Mouse (Mus musculus) Patski (cell line): ENCODE results near the gene Olfr655. TPM values are rescaled to one million over a fixed set of nuclear protein-coding genes. Genes with fewer than 3 reads are reported as not detected.

Experiments used
- ATAC-seq: fragments of 100-300 bp; one replicate; pipeline ENCODE4 v1.8.0; 2021
- CTCF ChIA-PET: fragments of 350-600 bp; sonication (Branson Sonifier 250); formaldehyde crosslinking; loops from one replicate; lab custom pipeline; 2022; ENCODE audit warnings: inconsistent platforms; lab: Charles Lee
- POLR2A ChIA-PET: fragments of 350-600 bp; sonication (Branson Sonifier 250); formaldehyde crosslinking; loops from one replicate; lab custom pipeline; 2022; ENCODE audit warnings: antibody characterized with exemption, inconsistent platforms; lab: Charles Lee
- DNase-seq: peaks from one replicate; pipeline ENCODE4 v3.0.0-alpha.2; 2011; ENCODE audit warnings: low read depth, low spot score
- H3K27me3 ChIP-seq: fragments of 371-371 bp; one replicate; pipeline ENCODE4 v1.5.1; 2021
- CTCF ChIP-seq: fragments of 100-300 bp; IDR thresholded peaks from one replicate; pipeline ENCODE4 v1.5.1; 2021
- in situ Hi-C: fragments of 300-500 bp; cut with MboI; formaldehyde crosslinking; loops from 3 replicates; pipeline ENCODE4 v1.11.1; 2018; ENCODE audit warnings: low pct_unique_long_range_greater_than_20kb, mixed read lengths
- polyA plus RNA-seq: library from polyadenylated mRNA; unstranded; gene quantifications from one replicate; pipeline ENCODE4 v1.2.3, GENCODE M21; 2021

The Olfr655 gene
- polyA plus RNA-seq, 1 experiment from 2014 or later = 0.19 TPM

- ATAC-seq (no peak), DNase-seq (no peak)
- TF ChIP-seq CTCF = no peak
- ChIA-PET POLR2A (no interaction called here), CTCF (no interaction called here)
- in situ Hi-C loops = no loop called here
- no peaks in the 10 kb centered on the region for H3K27me3 ChIP-seq
These were observed 41.0 kb downstream of the Olfr655 start, which contains the start of gene Olfr652 for GRCm38 (mm10) chr7:104560601-104561000. Olfr652 (plus strand) TSS chr7:104560901.

- POLR2A ChIA-PET = no interaction called here
- ATAC-seq (no peak), DNase-seq (no peak)
- CTCF ChIA-PET = no interaction called here
- in situ Hi-C loops = no loop called here
- H3K27me3 ChIP-seq = no peaks in the 10 kb centered on the region
- no peak for TF ChIP-seq CTCF
These were observed 48.9 kb downstream of the Olfr655 start for GRCm38 (mm10) chr7:104552700-104553099.

- DNase-seq = no peak
- ATAC-seq = no peak
- POLR2A ChIA-PET = no interaction called here
- no peak for TF ChIP-seq CTCF
- H3K27me3 ChIP-seq = no peaks in the 10 kb centered on the region
- CTCF ChIA-PET = no interaction called here
- in situ Hi-C loops = no loop called here
These were observed 51.7 kb downstream of the Olfr655 start, which contains the start of gene Olfr651 for GRCm38 (mm10) chr7:104549833-104550232. Olfr651 (plus strand) TSS chr7:104550133.

Other genes with a start within 250 kb of the Olfr655 start
- 12.2 TPM for gene Trim12c, start 248.4 kb downstream of the Olfr655 start, polyA plus RNA-seq
- not detected for gene Trim30b, start 231.9 kb downstream of the Olfr655 start, polyA plus RNA-seq
- gene Trim30c, start 200.9 kb downstream of the Olfr655 start, polyA plus RNA-seq = not detected
- gene Trim30a, start 136.6 kb downstream of the Olfr655 start, polyA plus RNA-seq = 0.67 TPM
- not detected for gene Trim30d, start 93.9 kb downstream of the Olfr655 start, polyA plus RNA-seq
- not detected for gene Olfr651, start 51.6 kb downstream of the Olfr655 start, polyA plus RNA-seq
- not detected for gene Olfr652, start 40.9 kb downstream of the Olfr655 start, polyA plus RNA-seq
- gene Olfr653, start 24.5 kb downstream of the Olfr655 start, polyA plus RNA-seq = not detected
- gene Olfr654, start 14.8 kb downstream of the Olfr655 start, polyA plus RNA-seq = not detected
- not detected for gene Olfr656, start 12.2 kb upstream of the Olfr655 start, polyA plus RNA-seq
- gene Olfr657, start 23.0 kb upstream of the Olfr655 start, polyA plus RNA-seq = not detected
- gene Olfr658, start 45.5 kb upstream of the Olfr655 start, polyA plus RNA-seq = not detected
- not detected for gene Olfr659, start 65.0 kb upstream of the Olfr655 start, polyA plus RNA-seq
- gene Olfr661, start 84.7 kb upstream of the Olfr655 start, polyA plus RNA-seq = not detected
- not detected for gene Usp17le, start 175.7 kb upstream of the Olfr655 start, polyA plus RNA-seq
- gene Usp17lb, start 240.8 kb upstream of the Olfr655 start, polyA plus RNA-seq = not detected